Mouse (Mus musculus): ENCODE results near the gene Id2. TPM values are rescaled to one million over a fixed set of nuclear protein-coding genes. Genes with fewer than 3 reads are reported as not detected.

The Id2 gene
- total and polyA plus RNA-seq, 2 experiments from 2014 or later = 239 to 515 TPM

- Histone ChIP-seq H3K4me2 (ENCODE audit: low read depth) (no peak overlapping the region), H3K27ac (ENCODE audit: low read depth, low read length) (no peak overlapping the region), H3K9me3 (ENCODE audit: low read length) (no peaks in the 10 kb centered on the region), H3K9ac (no peak overlapping the region), H3K27me3 (ENCODE audit: insufficient read depth, low read length) (no peaks in the 10 kb centered on the region), H3K4me3 (ENCODE audit: low read depth, low read length) (no peak overlapping the region), H3K4me1 (ENCODE audit: insufficient read depth) (peaks cover 7% of the 10 kb centered on the region; the same call in 1 of the 2 replicates), H3K36me3 (ENCODE audit: insufficient read depth) (no peaks in the 10 kb centered on the region)
- 86% methylated on average over 1 of the region's 1 CpGs for WGBS
- no peak for TF ChIP-seq CTCF (IDR thresholded peaks at IDR 0.05; ENCODE audit: low read depth)
- no peak for ATAC-seq
- no peak for DNase-seq
These were observed 7.5 kb downstream of the Id2 start for GRCm38 (mm10) chr12:25089433-25089832.

- no peaks in the 10 kb centered on the region; the same call in 1 of the 2 replicates for H3K4me1 ChIP-seq (ENCODE audit: insufficient read depth)
- H3K27ac ChIP-seq (ENCODE audit: low read depth, low read length) = no peak overlapping the region
- H3K9me3 ChIP-seq (ENCODE audit: low read length) = no peaks in the 10 kb centered on the region
- no peaks in the 10 kb centered on the region for H3K36me3 ChIP-seq (ENCODE audit: insufficient read depth)
- no peak for DNase-seq
- H3K27me3 ChIP-seq (ENCODE audit: insufficient read depth, low read length) = no peaks in the 10 kb centered on the region
- TF ChIP-seq CTCF (IDR thresholded peaks at IDR 0.05; ENCODE audit: low read depth) = no peak
- no peak overlapping the region for H3K9ac ChIP-seq
- 41% methylated on average over 4 of the region's 4 CpGs for WGBS
- no peak for ATAC-seq
- H3K4me2 ChIP-seq (ENCODE audit: low read depth) = no peak overlapping the region
- H3K4me3 ChIP-seq (ENCODE audit: low read depth, low read length) = no peak overlapping the region
These were observed 10.0 kb downstream of the Id2 start for GRCm38 (mm10) chr12:25086966-25087365.

GRCm38 (mm10) chr12:25083260-25084178, 13.4 kb downstream of the Id2 start:
- no peak overlapping the region for H3K4me2 ChIP-seq (ENCODE audit: low read depth)
- H3K4me3 ChIP-seq (ENCODE audit: low read depth, low read length) = no peak overlapping the region
- H3K27ac ChIP-seq (ENCODE audit: low read depth, low read length) = no peak overlapping the region
- H3K9ac ChIP-seq = no peak overlapping the region
- no peak for ATAC-seq
- no peaks in the 10 kb centered on the region for H3K27me3 ChIP-seq (ENCODE audit: insufficient read depth, low read length)
- H3K4me1 ChIP-seq (ENCODE audit: insufficient read depth) = no peaks in the 10 kb centered on the region
- no peaks in the 10 kb centered on the region for H3K36me3 ChIP-seq (ENCODE audit: insufficient read depth)
- no peaks in the 10 kb centered on the region for H3K9me3 ChIP-seq (ENCODE audit: low read length)
- no peak for DNase-seq
- TF ChIP-seq CTCF (IDR thresholded peaks at IDR 0.05; ENCODE audit: low read depth) = no peak
- WGBS = 35% methylated on average over 26 of the region's 26 CpGs

- Histone ChIP-seq H3K27me3 (ENCODE audit: insufficient read depth, low read length) (no peaks in the 10 kb centered on the region), H3K4me3 (ENCODE audit: low read depth, low read length) (no peak overlapping the region), H3K9ac (no peak overlapping the region), H3K4me1 (ENCODE audit: insufficient read depth) (no peaks in the 10 kb centered on the region), H3K36me3 (ENCODE audit: insufficient read depth) (no peaks in the 10 kb centered on the region), H3K27ac (ENCODE audit: low read depth, low read length) (no peak overlapping the region), H3K9me3 (ENCODE audit: low read length) (no peaks in the 10 kb centered on the region), H3K4me2 (ENCODE audit: low read depth) (no peak overlapping the region)
- 85% methylated on average over 3 of the region's 3 CpGs for WGBS
- ATAC-seq = no peak
- TF ChIP-seq CTCF (IDR thresholded peaks at IDR 0.05; ENCODE audit: low read depth) = no peak
- DNase-seq = no peak
These were observed 22.6 kb downstream of the Id2 start for GRCm38 (mm10) chr12:25074344-25074743.

- Histone ChIP-seq H3K27me3 (ENCODE audit: insufficient read depth, low read length) (no peaks in the 10 kb centered on the region), H3K36me3 (ENCODE audit: insufficient read depth) (no peaks in the 10 kb centered on the region), H3K4me2 (ENCODE audit: low read depth) (no peak overlapping the region), H3K9me3 (ENCODE audit: low read length) (no peaks in the 10 kb centered on the region), H3K4me3 (ENCODE audit: low read depth, low read length) (no peak overlapping the region), H3K4me1 (ENCODE audit: insufficient read depth) (no peaks in the 10 kb centered on the region), H3K27ac (ENCODE audit: low read depth, low read length) (no peak overlapping the region), H3K9ac (no peak overlapping the region)
- WGBS = 88% methylated on average over 4 of the region's 4 CpGs
- ATAC-seq (no peak), DNase-seq (no peak)
- TF ChIP-seq CTCF (IDR thresholded peaks at IDR 0.05; ENCODE audit: low read depth) = no peak
These were observed 23.6 kb downstream of the Id2 start for GRCm38 (mm10) chr12:25073374-25073773.

GRCm38 (mm10) chr12:25062264-25062663, 34.7 kb downstream of the Id2 start:
- no peak overlapping the region for H3K27ac ChIP-seq (ENCODE audit: low read depth, low read length)
- no peaks in the 10 kb centered on the region for H3K4me1 ChIP-seq (ENCODE audit: insufficient read depth)
- no peaks in the 10 kb centered on the region for H3K27me3 ChIP-seq (ENCODE audit: insufficient read depth, low read length)
- WGBS = 74% methylated on average over 6 of the region's 6 CpGs
- no peak for TF ChIP-seq CTCF (IDR thresholded peaks at IDR 0.05; ENCODE audit: low read depth)
- no peak overlapping the region for H3K9ac ChIP-seq
- peaks cover 25% of the 10 kb centered on the region for H3K36me3 ChIP-seq (ENCODE audit: insufficient read depth)
- H3K9me3 ChIP-seq (ENCODE audit: low read length) = no peaks in the 10 kb centered on the region
- no peak overlapping the region for H3K4me3 ChIP-seq (ENCODE audit: low read depth, low read length)
- H3K4me2 ChIP-seq (ENCODE audit: low read depth) = no peak overlapping the region
- ATAC-seq (no peak), DNase-seq (no peak)

GRCm38 (mm10) chr12:25060901-25061300, 36.0 kb downstream of the Id2 start:
- Histone ChIP-seq H3K27ac (ENCODE audit: low read depth, low read length) (no peak overlapping the region), H3K4me1 (ENCODE audit: insufficient read depth) (no peaks in the 10 kb centered on the region), H3K4me2 (ENCODE audit: low read depth) (no peak overlapping the region), H3K9me3 (ENCODE audit: low read length) (no peaks in the 10 kb centered on the region), H3K27me3 (ENCODE audit: insufficient read depth, low read length) (no peaks in the 10 kb centered on the region), H3K9ac (no peak overlapping the region), H3K4me3 (ENCODE audit: low read depth, low read length) (no peak overlapping the region), H3K36me3 (ENCODE audit: insufficient read depth) (peaks cover 34% of the 10 kb centered on the region)
- TF ChIP-seq CTCF (IDR thresholded peaks at IDR 0.05; ENCODE audit: low read depth) = no peak
- ATAC-seq (no peak; the same call in 1 of the 2 replicates), DNase-seq (peak; percentile 18)
- 38% methylated on average over 7 of the region's 7 CpGs for WGBS

Measured in forebrain, postnatal 0 days (tissue).